Mouse (Mus musculus): ENCODE data around the gene Dpf2. TPM values are rescaled to one million over a fixed set of nuclear protein-coding genes. Genes with fewer than 3 reads are reported as not detected.
A peak's percentile ranks its signal among the peaks of the same experiment; 100 is the strongest.

Dpf2 gene
- polyA plus RNA-seq, 1 experiment from 2014 or later, result 47.0 TPM

DNA sequence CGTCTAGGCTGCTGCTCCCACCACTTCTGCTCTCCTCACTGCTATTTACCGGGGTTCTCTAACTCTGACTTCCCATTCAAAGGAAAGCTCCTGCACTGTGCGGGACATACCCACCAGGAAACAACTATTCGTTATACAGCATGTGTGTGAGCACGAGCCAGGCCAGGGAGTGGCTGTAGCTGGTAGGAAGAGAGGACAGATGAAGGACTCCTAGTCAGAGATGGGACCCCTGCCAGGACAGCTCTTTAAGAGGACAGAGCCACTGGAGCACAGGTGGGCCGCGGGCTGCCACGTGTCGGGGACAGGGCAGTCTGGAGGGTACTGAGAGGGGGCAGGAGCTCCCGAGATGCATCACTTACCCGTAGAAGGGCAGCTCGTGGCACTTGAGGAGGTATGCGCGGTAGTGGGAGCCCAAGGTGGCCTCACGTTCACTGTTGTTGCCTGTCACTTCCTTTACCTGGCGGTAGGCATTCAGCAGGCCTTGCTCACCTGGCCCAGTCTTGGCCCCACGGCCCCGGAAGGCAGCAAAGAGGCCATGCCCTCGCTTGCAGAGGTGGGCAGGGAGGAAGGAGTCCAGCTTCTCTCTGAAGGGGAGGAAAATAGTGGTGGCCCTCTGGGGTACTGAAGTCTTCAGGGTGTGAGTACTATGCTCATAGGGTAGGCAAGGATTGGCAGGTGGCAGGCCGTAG is 48.0 kb downstream of the Dpf2 start:
- H3K9ac ChIP-seq (ENCODE audit: low read length), result no peak overlapping the region

DNA sequence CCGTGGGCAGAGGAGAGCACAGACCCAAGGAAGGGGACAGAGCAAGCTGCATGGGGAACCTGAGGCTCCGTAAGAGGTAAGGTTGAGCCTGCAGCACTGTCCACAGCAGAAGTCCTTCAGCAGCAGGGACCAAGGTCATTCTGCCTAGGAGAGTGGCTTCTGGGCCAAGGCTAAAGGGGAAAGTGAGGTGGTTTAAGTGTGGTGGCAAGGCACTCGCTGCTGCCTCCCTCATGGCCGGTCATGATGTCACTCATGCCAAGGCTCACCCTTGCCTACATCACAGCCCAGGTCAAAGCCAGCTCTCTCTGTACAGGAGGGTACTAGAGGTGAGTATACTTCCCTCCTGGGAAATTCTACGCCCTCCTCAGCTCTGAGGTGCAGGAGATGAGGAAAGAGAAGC is 49.0 kb downstream of the Dpf2 start:
- no peak for DNase-seq (ENCODE audit: low spot score)
- TF ChIP-seq CTCF (IDR thresholded peaks at IDR 0.05; ENCODE audit: low read depth) (no peak), EP300 (optimal IDR thresholded peaks at IDR 0.05) (no peak)
- Histone ChIP-seq H3K27me3 (ENCODE audit: control insufficient read depth, insufficient read depth, low read length) (no peaks in the 10 kb centered on the region), H3K9ac (ENCODE audit: low read length) (no peak overlapping the region), H3K27ac (replicated peaks) (no peak overlapping the region), H3K36me3 (ENCODE audit: control insufficient read depth, insufficient read depth, low read length) (peaks cover 20% of the 10 kb centered on the region), H3K4me1 (replicated peaks; ENCODE audit: control insufficient read depth, insufficient read depth) (no peaks in the 10 kb centered on the region), H3K4me3 (ENCODE audit: low read depth, low read length) (no peak overlapping the region), H3K4me2 (replicated peaks; ENCODE audit: low read depth) (no peak overlapping the region), H3K9me3 (ENCODE audit: control insufficient read depth, low read length) (no peaks in the 10 kb centered on the region)
- WGBS, result 96% methylated on average over 5 of the region's 5 CpGs
- ATAC-seq (ENCODE audit: low FRiP score, low TSS enrichment), result no peak

More for the DNA sequence above, 48.0 kb downstream of the Dpf2 start:
- no peak for ATAC-seq (ENCODE audit: low FRiP score, low TSS enrichment)
- Histone ChIP-seq H3K36me3 (ENCODE audit: control insufficient read depth, insufficient read depth, low read length) (peaks cover 20% of the 10 kb centered on the region), H3K4me2 (replicated peaks; ENCODE audit: low read depth) (no peak overlapping the region), H3K27ac (replicated peaks) (no peak overlapping the region), H3K4me1 (replicated peaks; ENCODE audit: control insufficient read depth, insufficient read depth) (no peaks in the 10 kb centered on the region), H3K9me3 (ENCODE audit: control insufficient read depth, low read length) (no peaks in the 10 kb centered on the region), H3K27me3 (ENCODE audit: control insufficient read depth, insufficient read depth, low read length) (no peaks in the 10 kb centered on the region), H3K4me3 (ENCODE audit: low read depth, low read length) (no peak overlapping the region)
- WGBS, result 95% methylated on average over 20 of the region's 20 CpGs
- no peak for DNase-seq (ENCODE audit: low spot score)
- TF ChIP-seq EP300 (optimal IDR thresholded peaks at IDR 0.05), result no peak
- TF ChIP-seq CTCF (IDR thresholded peaks at IDR 0.05; ENCODE audit: low read depth), result no peak

DNA sequence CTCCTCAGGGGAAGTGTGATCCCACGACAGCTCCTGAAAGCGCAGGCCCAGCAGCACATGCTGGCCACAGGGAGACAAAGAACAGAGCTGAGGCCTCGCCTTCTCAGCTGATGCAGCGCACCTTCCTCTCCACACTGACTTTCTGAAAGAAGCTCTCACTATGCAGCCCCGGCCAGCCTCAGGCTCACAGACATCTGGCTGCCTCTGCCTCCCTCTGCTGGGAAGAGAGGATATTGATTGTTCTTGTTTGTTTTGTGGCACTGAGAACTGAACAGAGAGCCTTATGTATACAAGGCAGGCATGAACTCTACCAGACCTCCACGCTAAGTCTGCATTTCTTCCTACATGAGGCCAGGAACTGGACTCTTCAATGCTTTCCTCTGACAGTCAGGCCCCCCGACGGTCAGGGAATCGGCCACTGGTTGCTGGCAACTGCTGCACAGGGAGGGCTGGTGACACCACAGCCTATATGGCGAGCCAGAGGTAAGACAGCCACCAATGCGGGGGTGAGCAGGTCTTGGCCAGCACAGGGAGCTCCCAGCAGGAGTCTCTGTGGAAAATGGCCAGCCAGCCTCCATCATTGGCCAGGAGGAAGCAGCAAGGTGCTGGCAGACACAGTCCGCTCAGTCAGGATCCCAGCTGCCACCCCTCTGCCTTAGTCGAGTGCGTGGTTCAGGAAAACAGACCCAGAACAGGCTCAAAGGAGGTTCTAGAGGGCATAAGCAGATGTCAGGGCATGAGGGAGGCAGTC is 50.3 kb downstream of the Dpf2 start:
- peaks cover 20% of the 10 kb centered on the region for H3K36me3 ChIP-seq (ENCODE audit: control insufficient read depth, insufficient read depth, low read length)

DNA sequence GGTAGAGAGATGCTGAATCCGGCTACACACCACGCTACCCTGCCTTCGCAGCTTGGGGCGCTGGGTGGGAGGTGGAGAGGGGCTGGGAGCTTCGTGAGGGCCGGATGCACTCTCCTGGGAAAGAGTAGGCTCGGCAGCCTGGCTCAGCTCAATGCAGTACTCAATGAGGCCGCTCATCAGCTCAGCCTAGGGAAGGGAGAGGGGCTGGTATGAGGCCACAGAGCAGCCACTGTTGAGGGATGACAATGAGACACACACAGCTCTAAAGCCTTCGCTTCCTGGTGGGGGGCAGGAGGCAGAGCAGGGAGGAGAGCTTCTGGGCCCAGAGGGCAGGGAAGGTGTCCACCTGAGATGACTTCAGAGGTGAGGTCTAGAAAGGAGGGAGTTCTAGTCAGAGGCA is 56.2 kb downstream of the Dpf2 start:
- no peak for TF ChIP-seq CTCF (IDR thresholded peaks at IDR 0.05; ENCODE audit: low read depth)
- no peak for TF ChIP-seq EP300 (optimal IDR thresholded peaks at IDR 0.05)
- Histone ChIP-seq H3K9ac (ENCODE audit: low read length) (no peak overlapping the region), H3K4me1 (replicated peaks; ENCODE audit: control insufficient read depth, insufficient read depth) (peaks cover 2% of the 10 kb centered on the region; the same call in 1 of the 2 replicates), H3K9me3 (ENCODE audit: control insufficient read depth, low read length) (no peaks in the 10 kb centered on the region), H3K4me3 (ENCODE audit: low read depth, low read length) (no peak overlapping the region), H3K27ac (replicated peaks) (no peak overlapping the region), H3K27me3 (ENCODE audit: control insufficient read depth, insufficient read depth, low read length) (no peaks in the 10 kb centered on the region), H3K4me2 (replicated peaks; ENCODE audit: low read depth) (no peak overlapping the region), H3K36me3 (ENCODE audit: control insufficient read depth, insufficient read depth, low read length) (peaks cover 9% of the 10 kb centered on the region; the same call in 1 of the 2 replicates)
- DNase-seq (ENCODE audit: low spot score) (no peak), ATAC-seq (ENCODE audit: low FRiP score, low TSS enrichment) (no peak)
- 87% methylated on average over 9 of the region's 9 CpGs for whole genome bisulfite sequencing

More for the DNA sequence above, 50.3 kb downstream of the Dpf2 start:
- H3K27ac ChIP-seq (replicated peaks), result no peak overlapping the region
- H3K9me3 ChIP-seq (ENCODE audit: control insufficient read depth, low read length), result no peaks in the 10 kb centered on the region
- H3K4me3 ChIP-seq (ENCODE audit: low read depth, low read length), result no peak overlapping the region
- TF ChIP-seq CTCF (IDR thresholded peaks at IDR 0.05; ENCODE audit: low read depth) (peak; percentile 28; the same call in 1 of the 2 replicates), EP300 (optimal IDR thresholded peaks at IDR 0.05) (no peak)
- H3K27me3 ChIP-seq (ENCODE audit: control insufficient read depth, insufficient read depth, low read length), result no peaks in the 10 kb centered on the region
- DNase-seq (ENCODE audit: low spot score), result no peak
- H3K9ac ChIP-seq (ENCODE audit: low read length), result no peak overlapping the region
- no peaks in the 10 kb centered on the region for H3K4me1 ChIP-seq (replicated peaks; ENCODE audit: control insufficient read depth, insufficient read depth)
- ATAC-seq (ENCODE audit: low FRiP score, low TSS enrichment), result no peak
- H3K4me2 ChIP-seq (replicated peaks; ENCODE audit: low read depth), result no peak overlapping the region
- WGBS, result 97% methylated on average over 14 of the region's 14 CpGs

DNA sequence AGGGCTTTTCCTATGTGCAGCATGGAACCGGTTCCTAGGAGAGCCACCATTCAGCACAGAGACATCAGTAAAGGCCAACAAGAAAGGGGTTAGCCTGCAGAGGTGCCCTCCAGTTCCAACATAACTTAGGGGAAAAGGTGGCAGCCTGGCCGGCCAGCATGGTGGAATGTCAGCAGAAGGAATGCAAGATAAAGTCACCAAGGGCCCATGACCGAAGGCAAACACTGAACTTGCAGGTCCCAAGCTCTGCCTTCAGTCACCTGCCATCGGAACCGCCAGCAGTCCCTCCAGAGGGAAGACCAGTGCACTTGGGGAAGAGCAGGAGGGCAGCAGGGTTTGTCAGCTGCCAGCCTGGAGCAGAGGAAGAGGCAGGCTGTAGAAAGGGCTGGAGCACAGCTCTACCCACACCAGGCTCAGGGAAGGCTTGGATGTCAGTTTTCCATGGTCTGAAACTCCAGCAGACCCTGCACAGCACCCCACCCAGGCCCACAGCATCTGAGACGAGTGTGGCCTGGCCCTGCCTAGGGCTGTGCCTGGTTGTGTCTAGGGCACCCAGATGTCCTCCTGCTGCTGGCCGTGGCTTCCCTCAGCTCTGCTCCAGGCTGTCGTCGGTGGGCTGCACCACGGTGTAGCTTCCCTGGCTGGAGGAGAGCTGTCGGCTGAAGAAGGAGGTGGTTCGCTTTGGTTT is 60.6 kb downstream of the Dpf2 start:
- peaks cover 5% of the 10 kb centered on the region; the same call in 1 of the 2 replicates for H3K36me3 ChIP-seq (ENCODE audit: control insufficient read depth, insufficient read depth, low read length)
- H3K27ac ChIP-seq (replicated peaks), result peak overlapping the region; percentile 83
- TF ChIP-seq EP300 (optimal IDR thresholded peaks at IDR 0.05) (no peak), CTCF (IDR thresholded peaks at IDR 0.05; ENCODE audit: low read depth) (no peak)
- ATAC-seq (ENCODE audit: low FRiP score, low TSS enrichment), result no peak
- no peaks in the 10 kb centered on the region for H3K27me3 ChIP-seq (ENCODE audit: control insufficient read depth, insufficient read depth, low read length)
- H3K4me2 ChIP-seq (replicated peaks; ENCODE audit: low read depth), result no peak overlapping the region; the same call in 1 of the 2 replicates
- H3K9me3 ChIP-seq (ENCODE audit: control insufficient read depth, low read length), result no peaks in the 10 kb centered on the region
- H3K4me1 ChIP-seq (replicated peaks; ENCODE audit: control insufficient read depth, insufficient read depth), result peaks cover 23% of the 10 kb centered on the region
- no peak overlapping the region for H3K4me3 ChIP-seq (ENCODE audit: low read depth, low read length)
- peak overlapping the region; percentile 45; the same call in 1 of the 2 replicates for H3K9ac ChIP-seq (ENCODE audit: low read length)
- DNase-seq (ENCODE audit: low spot score), result no peak
- WGBS, result 72% methylated on average over 12 of the region's 12 CpGs

Measured in stomach, postnatal 0 days (tissue).